Mouse (Mus musculus) midbrain, embryonic 12.5 days (tissue): ENCODE data around the gene Calhm3. TPM values are rescaled to one million over a fixed set of nuclear protein-coding genes. Genes with fewer than 3 reads are reported as not detected.

ENCODE experiments used
- ATAC-seq: fragments of 200-750 bp; cut with Nextera tagmentation; 2 replicates; pipeline ENCODE4 v1.8.0; 2017; ENCODE audit warnings: low read depth, moderate TSS enrichment, moderate library complexity; ENCODE audit not compliant: low FRiP score
- H3K27ac ChIP-seq: fragments of 300-500 bp; sonication (generic); replicated peaks from 2 replicates; pipeline ENCODE4 v1.5.1; 2016; ENCODE audit warnings: mild to moderate bottlenecking
- H3K27me3 ChIP-seq: fragments of 300-500 bp; sonication (generic); 2 replicates; pipeline ENCODE4 v1.6.1; 2016; ENCODE audit warnings: mild to moderate bottlenecking
- H3K36me3 ChIP-seq: fragments of 300-500 bp; sonication (generic); 2 replicates; pipeline ENCODE4 v1.6.1; 2016
- H3K4me1 ChIP-seq: fragments of 300-500 bp; sonication (generic); 2 replicates; pipeline ENCODE4 v1.6.1; 2016
- H3K4me2 ChIP-seq: fragments of 300-500 bp; sonication (generic); replicated peaks from 2 replicates; pipeline ENCODE4 v1.6.1; 2016; ENCODE audit warnings: mild to moderate bottlenecking, moderate library complexity
- H3K4me3 ChIP-seq: fragments of 300-500 bp; sonication (generic); 2 replicates; pipeline ENCODE4 v1.5.1; 2016; ENCODE audit warnings: mild to moderate bottlenecking
- H3K9ac ChIP-seq: fragments of 300-500 bp; sonication (generic); replicated peaks from 2 replicates; pipeline ENCODE4 v1.6.1; 2016; ENCODE audit warnings: mild to moderate bottlenecking, moderate library complexity
- H3K9me3 ChIP-seq: fragments of 300-500 bp; sonication (generic); 2 replicates; pipeline ENCODE4 v1.6.1; 2016; ENCODE audit warnings: mild to moderate bottlenecking
- WGBS: fragments of 180-500 bp; shearing (Covaris S2); methylation state at CpG from one replicate; pipeline ENCODE4 v1.1.7; 2016; 5-methylcytosine and 5-hydroxymethylcytosine counted together
- polyA plus RNA-seq: library from polyadenylated mRNA; unstranded; fragments of >200 nt; fragmentation: Nextera tagmentation; extraction: Ambion mirVana; gene quantifications from 2 replicates; pipeline ENCODE4 v1.2.1, GENCODE M21; 2016

The Calhm3 gene
- polyA plus RNA-seq, result not detected in 2 replicates

- no peak for ATAC-seq
- H3K4me2 ChIP-seq, result no peak within 1 kb of the TSS
- H3K27me3 ChIP-seq, result no peaks in the 10 kb centered on the region; the same call in 1 of the 2 replicates
- H3K27ac ChIP-seq, result no peak within 1 kb of the TSS
- no peaks in the 10 kb centered on the region for H3K4me1 ChIP-seq
- H3K9ac ChIP-seq, result no peak within 1 kb of the TSS
- H3K9me3 ChIP-seq, result 0 out of 2 replicates have a peak, but pooled peaks cover 3% of the 10 kb centered on the region
- H3K36me3 ChIP-seq, result no peaks in the 10 kb centered on the region
- WGBS, result 86% methylated on average over 11 of the region's 11 CpGs
- H3K4me3 ChIP-seq, result no peak within 1 kb of the TSS
Observed at GRCm38 (mm10) chr19:47157664-47158063, at the start of gene Calhm3. Calhm3 (minus strand) TSS chr19:47157764.

GRCm38 (mm10) chr19:47206126-47206525 lies 48.6 kb upstream of the Calhm3 start:
- 80% methylated on average over 1 of the region's 1 CpGs for WGBS
- Histone ChIP-seq H3K9ac (no peak overlapping the region), H3K27ac (no peak overlapping the region), H3K9me3 (no peaks in the 10 kb centered on the region), H3K27me3 (no peaks in the 10 kb centered on the region), H3K4me2 (no peak overlapping the region), H3K4me1 (peaks cover 5% of the 10 kb centered on the region; the same call in 1 of the 2 replicates), H3K4me3 (no peak overlapping the region), H3K36me3 (no peaks in the 10 kb centered on the region)
- ATAC-seq, result no peak

DNA sequence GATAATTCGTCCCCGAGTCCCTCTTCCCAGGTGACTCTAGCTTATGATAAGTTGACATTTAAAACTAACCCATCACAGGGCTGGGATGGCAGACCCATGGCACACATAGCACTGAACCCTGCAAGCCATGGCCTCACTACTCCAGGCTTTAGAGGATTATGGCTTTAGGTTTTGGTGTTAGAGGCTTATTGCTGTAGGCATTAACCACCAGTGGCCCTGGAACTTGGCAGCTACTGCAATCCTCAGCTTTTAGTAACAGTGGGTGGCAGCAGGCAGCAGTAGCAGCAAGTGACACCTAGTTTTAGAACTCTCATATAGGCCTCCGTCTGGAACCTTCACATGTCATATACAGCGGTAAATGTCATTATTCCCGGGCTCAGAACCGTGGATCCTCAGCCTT lies 47.1 kb upstream of the Calhm3 start:
- no peak for ATAC-seq
- WGBS, result 86% methylated on average over 6 of the region's 6 CpGs
- Histone ChIP-seq H3K9ac (no peak overlapping the region), H3K27me3 (no peaks in the 10 kb centered on the region), H3K4me1 (peaks cover 5% of the 10 kb centered on the region; the same call in 1 of the 2 replicates), H3K4me3 (no peak overlapping the region), H3K9me3 (no peaks in the 10 kb centered on the region), H3K36me3 (no peaks in the 10 kb centered on the region), H3K4me2 (no peak overlapping the region), H3K27ac (no peak overlapping the region)

DNA sequence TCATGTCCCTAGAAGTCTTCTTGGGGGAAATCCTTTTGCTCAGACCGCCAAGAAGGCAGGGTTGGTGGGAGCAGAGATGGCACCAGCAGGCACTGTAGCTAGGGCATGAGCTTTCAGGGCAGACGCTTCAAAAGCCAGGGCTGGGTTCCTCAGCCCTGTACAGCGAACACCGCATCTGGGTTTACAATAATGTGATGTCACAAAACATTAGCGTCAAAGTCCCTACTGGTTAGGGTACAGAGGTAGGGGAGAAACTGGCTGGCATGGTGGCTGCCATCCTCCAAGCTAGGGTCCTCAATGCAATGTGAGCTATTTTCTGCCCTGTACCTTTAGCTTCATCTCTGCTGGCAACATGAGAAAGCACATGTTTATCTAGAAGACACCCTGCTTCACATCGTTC lies 45.5 kb upstream of the Calhm3 start:
- Histone ChIP-seq H3K9ac (no peak overlapping the region), H3K9me3 (no peaks in the 10 kb centered on the region), H3K4me2 (no peak overlapping the region), H3K27ac (no peak overlapping the region), H3K4me1 (peaks cover 5% of the 10 kb centered on the region; the same call in 1 of the 2 replicates), H3K36me3 (no peaks in the 10 kb centered on the region), H3K27me3 (no peaks in the 10 kb centered on the region), H3K4me3 (no peak overlapping the region)
- 92% methylated on average over 6 of the region's 6 CpGs for WGBS
- ATAC-seq, result no peak

- Histone ChIP-seq H3K9me3 (no peaks in the 10 kb centered on the region), H3K4me2 (no peak overlapping the region), H3K27ac (no peak overlapping the region), H3K27me3 (no peaks in the 10 kb centered on the region), H3K9ac (no peak overlapping the region), H3K36me3 (no peaks in the 10 kb centered on the region), H3K4me1 (peaks cover 5% of the 10 kb centered on the region; the same call in 1 of the 2 replicates), H3K4me3 (no peak overlapping the region)
- no peak for ATAC-seq
- 74% methylated on average over 6 of the region's 6 CpGs for WGBS
Observed at GRCm38 (mm10) chr19:47202429-47202828, 44.9 kb upstream of the Calhm3 start.

GRCm38 (mm10) chr19:47201972-47202371 lies 44.4 kb upstream of the Calhm3 start:
- H3K9me3 ChIP-seq, result no peaks in the 10 kb centered on the region
- H3K9ac ChIP-seq, result no peak overlapping the region
- H3K4me2 ChIP-seq, result no peak overlapping the region
- H3K4me1 ChIP-seq, result peaks cover 5% of the 10 kb centered on the region; the same call in 1 of the 2 replicates
- H3K27me3 ChIP-seq, result no peaks in the 10 kb centered on the region
- no peaks in the 10 kb centered on the region for H3K36me3 ChIP-seq
- H3K4me3 ChIP-seq, result no peak overlapping the region
- ATAC-seq, result no peak
- WGBS, result 66% methylated on average over 12 of the region's 12 CpGs
- H3K27ac ChIP-seq, result no peak overlapping the region

GRCm38 (mm10) chr19:47198671-47199350 lies 41.2 kb upstream of the Calhm3 start:
- no peak overlapping the region for H3K27ac ChIP-seq
- no peaks in the 10 kb centered on the region for H3K9me3 ChIP-seq
- no peak for ATAC-seq
- no peak overlapping the region for H3K9ac ChIP-seq
- no peak overlapping the region for H3K4me2 ChIP-seq
- H3K4me1 ChIP-seq, result peaks cover 5% of the 10 kb centered on the region; the same call in 1 of the 2 replicates
- 84% methylated on average over 13 of the region's 13 CpGs for WGBS
- no peaks in the 10 kb centered on the region for H3K36me3 ChIP-seq
- H3K27me3 ChIP-seq, result no peaks in the 10 kb centered on the region
- H3K4me3 ChIP-seq, result no peak overlapping the region

GRCm38 (mm10) chr19:47192158-47192557 lies 34.6 kb upstream of the Calhm3 start:
- ATAC-seq, result no peak

GRCm38 (mm10) chr19:47188515-47189128 lies 31.1 kb upstream of the Calhm3 start:
- no peak overlapping the region for H3K4me3 ChIP-seq

More at GRCm38 (mm10) chr19:47192158-47192557, 34.6 kb upstream of the Calhm3 start:
- no peak overlapping the region for H3K9ac ChIP-seq
- H3K4me2 ChIP-seq, result no peak overlapping the region
- no peaks in the 10 kb centered on the region for H3K36me3 ChIP-seq
- H3K9me3 ChIP-seq, result no peaks in the 10 kb centered on the region
- no peak overlapping the region for H3K27ac ChIP-seq
- no peak overlapping the region for H3K4me3 ChIP-seq
- no peaks in the 10 kb centered on the region for H3K27me3 ChIP-seq
- H3K4me1 ChIP-seq, result peaks cover 7% of the 10 kb centered on the region; the same call in 1 of the 2 replicates
- 95% methylated on average over 5 of the region's 5 CpGs for WGBS

DNA sequence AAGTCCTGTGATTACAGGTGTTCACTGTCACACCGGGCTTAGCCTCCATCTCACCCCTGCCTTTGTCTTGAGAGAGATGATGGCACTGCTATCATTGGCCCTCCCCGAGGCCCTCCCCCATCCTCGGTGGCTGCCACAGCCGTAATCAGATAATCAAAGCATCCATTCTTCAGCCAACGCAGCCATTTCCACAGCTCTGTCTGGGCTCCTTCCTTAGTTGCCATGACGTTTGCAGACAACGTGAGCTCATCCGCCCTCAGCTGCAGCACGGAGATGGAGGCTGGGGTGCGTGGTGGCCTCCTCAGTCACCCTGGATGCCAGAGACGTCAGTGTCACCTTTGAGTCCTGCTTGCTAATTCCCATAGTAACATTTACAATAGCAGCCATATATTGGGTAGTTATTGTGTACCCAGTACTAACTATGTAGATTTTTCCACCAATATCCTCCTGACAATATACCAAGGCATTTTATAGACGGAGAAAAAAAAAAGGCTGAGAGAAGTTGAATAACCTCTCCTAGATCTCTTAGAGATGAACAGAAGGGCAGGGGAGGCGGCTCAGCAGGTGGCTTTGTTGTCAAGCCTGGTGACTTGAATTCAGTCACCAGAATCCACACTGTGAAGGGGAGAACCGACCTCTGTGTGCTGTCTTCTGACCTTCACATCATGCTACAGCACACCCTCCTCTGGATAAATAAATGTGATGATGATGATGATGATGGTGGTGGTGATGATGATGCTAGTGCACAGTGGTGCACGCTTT lies 29.1 kb upstream of the Calhm3 start:
- Histone ChIP-seq H3K4me2 (no peak overlapping the region), H3K4me3 (no peak overlapping the region), H3K27ac (no peak overlapping the region), H3K27me3 (peaks cover under 1% of the 10 kb centered on the region; the same call in 1 of the 2 replicates), H3K9me3 (peaks cover 6% of the 10 kb centered on the region; the same call in 1 of the 2 replicates), H3K36me3 (no peaks in the 10 kb centered on the region), H3K4me1 (peaks cover 10% of the 10 kb centered on the region; the same call in 1 of the 2 replicates), H3K9ac (no peak overlapping the region)
- ATAC-seq, result no peak
- 50% methylated on average over 15 of the region's 15 CpGs for WGBS

More at GRCm38 (mm10) chr19:47188515-47189128, 31.1 kb upstream of the Calhm3 start:
- Histone ChIP-seq H3K4me1 (peaks cover 10% of the 10 kb centered on the region; the same call in 1 of the 2 replicates), H3K9ac (no peak overlapping the region), H3K4me2 (no peak overlapping the region), H3K36me3 (no peaks in the 10 kb centered on the region), H3K27me3 (no peaks in the 10 kb centered on the region), H3K9me3 (no peaks in the 10 kb centered on the region), H3K27ac (0 out of 2 replicates have a peak overlapping the region, but pooled peaks have one; percentile 20)
- 71% methylated on average over 11 of the region's 11 CpGs for WGBS
- peak; percentile 62; the same call in 1 of the 2 replicates for ATAC-seq

GRCm38 (mm10) chr19:47184736-47185135 lies 27.2 kb upstream of the Calhm3 start:
- Histone ChIP-seq H3K4me3 (no peak overlapping the region), H3K36me3 (no peaks in the 10 kb centered on the region), H3K4me2 (no peak overlapping the region), H3K4me1 (peaks cover 13% of the 10 kb centered on the region; the same call in 1 of the 2 replicates), H3K9ac (no peak overlapping the region), H3K9me3 (peaks cover 6% of the 10 kb centered on the region; the same call in 1 of the 2 replicates), H3K27me3 (peaks cover 19% of the 10 kb centered on the region), H3K27ac (no peak overlapping the region)
- 65% methylated on average over 4 of the region's 4 CpGs for WGBS
- no peak for ATAC-seq
